ENCODE assay signal across 27 mouse cellular contexts in genomic region chr17:51526881-51527280, GRCm38 (mm10).
"Had no signal": no experiment of that assay in that cellular context is flagged by ENCODE, and none has a peak within 500 bp of the region (broad histone marks: within the 10 kb centered on the region; RNA-seq: fewer than 3 reads in every experiment).

No protein-coding gene starts in this region.

- H3K4me1 ChIP-seq: limb, embryonic 10.5 days; limb, embryonic 13.5 days; liver, embryonic 12.5 days; liver, embryonic 15.5 days; lung, embryonic 15.5 days; megakaryocyte, embryonic 14.5 days; midbrain, embryonic 12.5 days; neural tube, embryonic 12.5 days had no signal

- H3K9ac ChIP-seq: limb, embryonic 13.5 days; liver, embryonic 12.5 days; liver, embryonic 15.5 days; lung, embryonic 15.5 days; midbrain, embryonic 12.5 days; neural tube, embryonic 12.5 days had no signal

- H3K4me3 ChIP-seq: layer of hippocampus, adult 2 months; limb, embryonic 10.5 days; limb, embryonic 13.5 days; liver, embryonic 12.5 days; liver, embryonic 15.5 days; lung, embryonic 15.5 days; megakaryocyte, embryonic 14.5 days; midbrain, embryonic 12.5 days; neural tube, embryonic 12.5 days had no signal

- H3K27ac ChIP-seq: layer of hippocampus, adult 2 months; limb, embryonic 10.5 days; limb, embryonic 13.5 days; liver, embryonic 12.5 days; liver, embryonic 15.5 days; lung, embryonic 15.5 days; midbrain, embryonic 12.5 days; neural tube, embryonic 12.5 days; stomach, postnatal 0 days had no signal

- H3K9me3 ChIP-seq: limb, embryonic 10.5 days; limb, embryonic 13.5 days; liver, embryonic 12.5 days; liver, embryonic 15.5 days; lung, embryonic 15.5 days; midbrain, embryonic 12.5 days; neural tube, embryonic 12.5 days had no signal

- H3K36me3 ChIP-seq: limb, embryonic 10.5 days; limb, embryonic 13.5 days; liver, embryonic 12.5 days; liver, embryonic 15.5 days; lung, embryonic 15.5 days; midbrain, embryonic 12.5 days; neural tube, embryonic 12.5 days had no signal

- H3K27me3 ChIP-seq: liver, embryonic 12.5 days; liver, embryonic 15.5 days; lung, embryonic 15.5 days; megakaryocyte, embryonic 14.5 days; midbrain, embryonic 12.5 days; neural tube, embryonic 12.5 days had no signal

- ATAC-seq: inflammation-experienced regulatory T-cells, adult 6 months; intestine, embryonic 16.5 days; liver, embryonic 12.5 days had no signal

- H3K4me2 ChIP-seq: limb, embryonic 13.5 days; liver, embryonic 12.5 days; liver, embryonic 15.5 days; lung, embryonic 15.5 days; midbrain, embryonic 12.5 days; neural tube, embryonic 12.5 days had no signal

- DNase-seq: kidney, adult 18-20 months; kidney, adult 9 months; kidney, postnatal 14 days; kidney, postnatal 4 days; layer of hippocampus, adult 9-11 months; liver; lung, adult 18-20 months; lung, postnatal 10 days; lung, postnatal 36 days; right cerebral cortex, adult 18-20 months; right cerebral cortex, postnatal 14 days; right cerebral cortex, postnatal 4 days; thymus, adult 2 months; thymus, postnatal 14 days; thymus, postnatal 4 days had no signal
